Mouse (Mus musculus): Measurements from ENCODE around the gene Gm266. TPM values are rescaled to one million over a fixed set of nuclear protein-coding genes. Genes with fewer than 3 reads are reported as not detected.

Gene Gm266
- total RNA-seq, 2 experiments from 2014 or later, result not detected

- ATAC-seq (replicated peaks; ENCODE audit: low FRiP score, poor library complexity, severe bottlenecking), result peak; percentile 88
These were observed 19.3 kb upstream of the Gm266 start for GRCm38 (mm10) chr12:111504904-111505303.

GRCm38 (mm10) chr12:111503571-111503970 is 17.9 kb upstream of the Gm266 start:
- no peak for ATAC-seq (replicated peaks; ENCODE audit: low FRiP score, poor library complexity, severe bottlenecking)

- ATAC-seq (replicated peaks; ENCODE audit: low FRiP score, poor library complexity, severe bottlenecking), result no peak
These were observed 17.5 kb upstream of the Gm266 start for GRCm38 (mm10) chr12:111503063-111503567.

GRCm38 (mm10) chr12:111500725-111501124 is 15.1 kb upstream of the Gm266 start:
- no peak for ATAC-seq (replicated peaks; ENCODE audit: low FRiP score, poor library complexity, severe bottlenecking)

- no peak for ATAC-seq (replicated peaks; ENCODE audit: low FRiP score, poor library complexity, severe bottlenecking)
These were observed 14.0 kb upstream of the Gm266 start for GRCm38 (mm10) chr12:111499617-111500016.

GRCm38 (mm10) chr12:111497076-111497475 is 11.5 kb upstream of the Gm266 start:
- ATAC-seq (replicated peaks; ENCODE audit: low FRiP score, poor library complexity, severe bottlenecking), result 0 out of 2 replicates have a peak, but pooled peaks have one; percentile 42

- ATAC-seq (replicated peaks; ENCODE audit: low FRiP score, poor library complexity, severe bottlenecking), result no peak
These were observed 9.3 kb upstream of the Gm266 start for GRCm38 (mm10) chr12:111494931-111495330.

- ATAC-seq (replicated peaks; ENCODE audit: low FRiP score, poor library complexity, severe bottlenecking), result no peak
These were observed 3.7 kb upstream of the Gm266 start for GRCm38 (mm10) chr12:111489261-111489865.

GRCm38 (mm10) chr12:111486455-111486854 is 832 bp upstream of the Gm266 start:
- no peak for ATAC-seq (replicated peaks; ENCODE audit: low FRiP score, poor library complexity, severe bottlenecking)

GRCm38 (mm10) chr12:111485046-111485651 is 474 bp downstream of the Gm266 start:
- no peak for ATAC-seq (replicated peaks; ENCODE audit: low FRiP score, poor library complexity, severe bottlenecking)

GRCm38 (mm10) chr12:111479917-111480316 is 5.7 kb downstream of the Gm266 start:
- ATAC-seq (replicated peaks; ENCODE audit: low FRiP score, poor library complexity, severe bottlenecking), result peak; percentile 73

- ATAC-seq (replicated peaks; ENCODE audit: low FRiP score, poor library complexity, severe bottlenecking), result no peak
These were observed 6.7 kb downstream of the Gm266 start for GRCm38 (mm10) chr12:111478924-111479323.

- no peak for ATAC-seq (replicated peaks; ENCODE audit: low FRiP score, poor library complexity, severe bottlenecking)
These were observed 10.6 kb downstream of the Gm266 start for GRCm38 (mm10) chr12:111474893-111475643.

GRCm38 (mm10) chr12:111474384-111474783 is 11.2 kb downstream of the Gm266 start:
- ATAC-seq (replicated peaks; ENCODE audit: low FRiP score, poor library complexity, severe bottlenecking), result no peak

GRCm38 (mm10) chr12:111472886-111473285 is 12.7 kb downstream of the Gm266 start:
- no peak for ATAC-seq (replicated peaks; ENCODE audit: low FRiP score, poor library complexity, severe bottlenecking)

GRCm38 (mm10) chr12:111471721-111472120 is 13.9 kb downstream of the Gm266 start:
- ATAC-seq (replicated peaks; ENCODE audit: low FRiP score, poor library complexity, severe bottlenecking), result no peak

GRCm38 (mm10) chr12:111471119-111471518 is 14.5 kb downstream of the Gm266 start:
- ATAC-seq (replicated peaks; ENCODE audit: low FRiP score, poor library complexity, severe bottlenecking), result no peak

GRCm38 (mm10) chr12:111469507-111469906 is 16.1 kb downstream of the Gm266 start:
- ATAC-seq (replicated peaks; ENCODE audit: low FRiP score, poor library complexity, severe bottlenecking), result peak; percentile 90

- no peak for ATAC-seq (replicated peaks; ENCODE audit: low FRiP score, poor library complexity, severe bottlenecking)
These were observed 17.4 kb downstream of the Gm266 start for GRCm38 (mm10) chr12:111468206-111468605.

GRCm38 (mm10) chr12:111466369-111466768 is 19.3 kb downstream of the Gm266 start:
- no peak for ATAC-seq (replicated peaks; ENCODE audit: low FRiP score, poor library complexity, severe bottlenecking)

- ATAC-seq (replicated peaks; ENCODE audit: low FRiP score, poor library complexity, severe bottlenecking), result no peak
These were observed 22.1 kb downstream of the Gm266 start for GRCm38 (mm10) chr12:111463570-111463969.

Data from erythroblast, adult 5-6 weeks (primary cell).